ENCODE assay signal across 8 mouse cellular contexts in genomic region chr8:95202649-95203275, GRCm38 (mm10). TPM values are rescaled to one million over a fixed set of nuclear protein-coding genes. Genes with fewer than 3 reads are reported as not detected.
DNase-seq lines count a peak whose midpoint lies in the region; ATAC-seq and TF ChIP-seq lines count a peak whose summit lies in the region.

Gene Kifc3 (minus strand): TSS chr8:95202812.

- 51% methylated on average over 14 of the region's 14 CpGs for WGBS in heart, postnatal 0 days
- WGBS in large intestine, adult 2 months, result 26% methylated on average over 14 of the region's 14 CpGs
- 70% methylated on average over 14 of the region's 14 CpGs for WGBS in neural tube, embryonic 15.5 days

- no peaks in the 10 kb centered on the region for H3K36me3 ChIP-seq in heart, postnatal 0 days (replicated peaks; ENCODE audit: control insufficient read depth, insufficient read depth, low read length)
- H3K36me3 ChIP-seq in neural tube, embryonic 15.5 days, result no peaks in the 10 kb centered on the region

- TF ChIP-seq EP300 in heart, postnatal 0 days (IDR thresholded peaks at IDR 0.05; ENCODE audit: low read depth), result no peak

- H3K4me2 ChIP-seq in heart, postnatal 0 days (ENCODE audit: low read depth, low read length), result no peak within 1 kb of the TSS
- no peak within 1 kb of the TSS for H3K4me2 ChIP-seq in neural tube, embryonic 15.5 days

- DNase-seq in left cerebral cortex, adult 18-20 months (ENCODE audit: low spot score in 2 of 2), result no peak
- DNase-seq in left cerebral cortex, adult 9 months (ENCODE audit: low spot score in 2 of 2), result no peak
- peak; percentile 60 to 62 for DNase-seq in adrenal gland, postnatal 36 days
- no peak for DNase-seq in heart, postnatal 0 days (ENCODE audit: low spot score)
- peak; percentile 45 for DNase-seq in large intestine, adult 2 months (ENCODE audit: low read depth, low spot score)
- DNase-seq in cerebellum, postnatal 14 days, result no peak
- DNase-seq in right cerebral cortex, postnatal 25 days, result no peak

- no peak for ATAC-seq in heart, postnatal 0 days (ENCODE audit: insufficient read depth, low read depth)
- ATAC-seq in neural tube, embryonic 15.5 days (ENCODE audit: low FRiP score), result no peak

- H3K9ac ChIP-seq in heart, postnatal 0 days (replicated peaks; ENCODE audit: low read depth, low read length), result no peak within 1 kb of the TSS
- no peak within 1 kb of the TSS for H3K9ac ChIP-seq in neural tube, embryonic 15.5 days (replicated peaks)

- H3K4me3 ChIP-seq in heart, postnatal 0 days (ENCODE audit: low read depth, low read length), result no peak within 1 kb of the TSS
- H3K4me3 ChIP-seq in neural tube, embryonic 15.5 days (replicated peaks), result no peak within 1 kb of the TSS

- no peak for TF ChIP-seq CTCF in heart, postnatal 0 days (IDR thresholded peaks at IDR 0.05; ENCODE audit: low read depth)

- no peak within 1 kb of the TSS for H3K27ac ChIP-seq in heart, postnatal 0 days (ENCODE audit: low read depth)
- no peak within 1 kb of the TSS for H3K27ac ChIP-seq in neural tube, embryonic 15.5 days (replicated peaks)

- no peaks in the 10 kb centered on the region for H3K9me3 ChIP-seq in heart, postnatal 0 days (replicated peaks; ENCODE audit: control insufficient read depth, low read length)
- H3K9me3 ChIP-seq in neural tube, embryonic 15.5 days (replicated peaks), result no peaks in the 10 kb centered on the region

- no peaks in the 10 kb centered on the region for H3K4me1 ChIP-seq in heart, postnatal 0 days (ENCODE audit: control insufficient read depth, insufficient read depth)
- H3K4me1 ChIP-seq in neural tube, embryonic 15.5 days, result peaks cover 18% of the 10 kb centered on the region

- H3K27me3 ChIP-seq in heart, postnatal 0 days (ENCODE audit: control insufficient read depth, insufficient read depth, low read length), result no peaks in the 10 kb centered on the region
- H3K27me3 ChIP-seq in neural tube, embryonic 15.5 days (replicated peaks), result no peaks in the 10 kb centered on the region

RNA-seq across cellular contexts. Expression of gene Kifc3, which starts in this region (rescaled TPM):
- total RNA-seq in left cerebral cortex, adult 18-20 months (2021), result 10 to 100 TPM; 55.9 to 58.7 TPM
- 100 to 1,000 TPM; 110 to 163 TPM for total RNA-seq in adrenal gland, postnatal 36 days (2021)
- 43.1 and 59.0 TPM in 2 replicates for total RNA-seq in heart, postnatal 0 days (2014; rRNA removed; ENCODE audit: low replicate concordance)
- 20.6 and 21.0 TPM in 2 replicates for polyA plus RNA-seq in heart, postnatal 0 days (2015; fragmentation: Nextera tagmentation; extraction: Ambion mirVana)
- polyA plus RNA-seq in large intestine, adult 2 months (2012; rRNA removed), result 25.6 and 31.4 TPM in 2 replicates
- polyA plus RNA-seq in neural tube, embryonic 15.5 days (2015; fragmentation: Nextera tagmentation; extraction: Ambion mirVana), result 27.2 and 28.5 TPM in 2 replicates

Comparison
In these comparisons a context has a peak if more than half of its experiments do, and no peak if none do; other contexts are left out.
1. DNase-seq: peak in adrenal gland, postnatal 36 days (2 of 2) and large intestine, adult 2 months (single experiment); none in left cerebral cortex, adult 18-20 months (0 of 2), left cerebral cortex, adult 9 months (0 of 2), heart, postnatal 0 days (single experiment), cerebellum, postnatal 14 days (0 of 2) and right cerebral cortex, postnatal 25 days (single experiment).